Mouse (Mus musculus): ENCODE data around the gene Triml1. TPM values are rescaled to one million over a fixed set of nuclear protein-coding genes. Genes with fewer than 3 reads are reported as not detected.

Triml1 gene
- total RNA-seq (2021), result not detected
- long read RNA-seq, experiment 1, result 0 reads
- long read RNA-seq, experiment 2, result 0 reads

GRCm38 (mm10) chr8:43141386-43141785 lies at the start of gene Triml1:
Gene Triml1 (minus strand): TSS chr8:43141486.
- DNase-seq (ENCODE audit: low spot score), result no peak

GRCm38 (mm10) chr8:43182281-43182680 lies 41.0 kb upstream of the Triml1 start:
- no peak for DNase-seq (ENCODE audit: low spot score)

DNA sequence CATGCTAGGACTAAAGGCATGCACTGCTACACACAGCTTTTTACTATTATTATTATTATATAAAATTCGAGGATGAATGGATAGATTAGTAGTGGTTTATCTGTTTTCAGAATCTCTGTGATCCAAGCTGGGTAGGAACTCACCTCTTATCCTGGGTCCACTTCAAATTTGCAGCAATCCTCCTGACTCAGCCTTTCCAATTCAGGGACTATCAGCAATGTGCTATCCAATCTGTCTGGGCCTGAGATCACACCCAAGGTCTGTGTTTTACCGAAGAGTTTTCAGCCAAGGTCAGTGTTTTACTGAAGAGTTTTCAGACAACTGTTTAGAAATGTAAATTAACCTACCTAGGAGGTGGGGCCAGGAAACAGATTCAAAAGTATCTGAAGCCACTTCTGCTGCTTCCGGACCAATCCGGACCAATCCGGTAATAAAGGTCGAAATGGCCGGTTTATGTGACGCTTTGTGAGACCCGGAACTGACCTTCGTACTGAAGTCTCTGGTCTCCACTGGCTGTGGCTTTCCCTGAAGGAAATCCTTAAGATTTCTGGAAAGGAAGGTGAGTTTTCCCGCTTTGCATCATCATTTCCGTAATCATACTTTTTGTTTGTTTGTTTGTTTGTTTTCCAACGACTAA lies 38.9 kb upstream of the Triml1 start, which contains the start of gene Triml2:
Triml2 (plus strand) TSS at position 488 of the 637 bp plus-strand sequence.
- no peak for DNase-seq (ENCODE audit: low spot score)

GRCm38 (mm10) chr8:43179189-43179588 lies 37.9 kb upstream of the Triml1 start:
- no peak for DNase-seq (ENCODE audit: low spot score)

- no peak for DNase-seq (ENCODE audit: low spot score)
These were observed 37.0 kb upstream of the Triml1 start for GRCm38 (mm10) chr8:43178263-43178662.

DNA sequence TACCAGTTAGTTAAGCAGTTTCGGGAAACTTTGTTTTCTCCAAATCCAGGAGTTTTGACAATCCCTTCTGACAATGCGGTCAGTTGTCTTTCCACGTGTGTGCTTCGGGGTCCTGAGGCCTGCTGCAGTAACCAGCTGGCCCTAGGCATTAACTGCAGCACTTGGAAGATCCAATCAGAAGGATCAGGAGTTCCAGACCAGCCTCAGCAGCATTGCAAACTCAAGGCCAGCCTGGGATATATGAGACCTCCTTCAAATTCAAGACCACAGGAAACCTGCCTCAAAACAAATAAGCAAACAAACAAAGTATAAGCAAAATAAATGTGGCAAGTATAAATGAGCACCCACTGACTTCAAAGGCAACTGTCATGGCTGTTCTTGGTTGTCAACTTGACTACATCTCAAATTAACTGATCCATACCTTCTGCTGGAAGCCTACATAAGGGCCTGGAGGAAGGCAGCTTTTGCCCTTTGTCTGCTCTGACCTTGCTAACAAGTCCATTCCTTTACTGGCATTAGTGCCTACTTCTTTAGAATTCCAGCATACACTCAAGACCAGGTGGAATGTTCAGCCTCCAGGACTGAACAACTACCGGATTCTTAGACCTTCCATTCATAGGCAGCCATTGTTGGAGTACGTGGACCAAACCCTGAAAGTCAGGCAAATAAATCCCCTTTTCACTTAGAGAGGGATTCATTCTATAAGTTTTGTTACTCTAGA lies 35.6 kb upstream of the Triml1 start:
- no peak for DNase-seq (ENCODE audit: low spot score)

DNA sequence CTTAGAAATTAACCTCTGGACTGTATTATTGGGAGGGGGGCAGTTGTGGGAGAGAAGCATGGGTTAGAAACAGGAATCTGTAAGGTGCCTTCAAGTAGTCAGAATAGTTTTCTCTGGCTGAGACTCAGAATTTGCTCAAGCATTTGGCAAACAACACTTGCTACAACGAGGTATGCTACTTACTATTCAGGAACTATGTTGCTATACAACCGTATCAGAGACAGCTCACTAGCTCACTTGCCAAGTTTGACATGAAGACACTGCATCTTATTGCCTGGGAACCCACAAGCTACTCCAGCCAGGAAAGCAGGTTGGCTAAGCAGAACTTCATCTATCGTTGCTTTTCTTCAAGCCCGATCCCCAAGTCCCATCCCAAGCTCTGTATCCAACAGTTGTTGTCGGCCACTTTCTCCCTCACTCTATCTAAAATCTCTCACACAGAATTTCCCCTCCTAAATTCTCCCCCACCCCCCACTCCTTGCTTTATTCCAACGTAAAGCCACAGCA lies 28.0 kb upstream of the Triml1 start:
- DNase-seq (ENCODE audit: low spot score), result no peak

DNA sequence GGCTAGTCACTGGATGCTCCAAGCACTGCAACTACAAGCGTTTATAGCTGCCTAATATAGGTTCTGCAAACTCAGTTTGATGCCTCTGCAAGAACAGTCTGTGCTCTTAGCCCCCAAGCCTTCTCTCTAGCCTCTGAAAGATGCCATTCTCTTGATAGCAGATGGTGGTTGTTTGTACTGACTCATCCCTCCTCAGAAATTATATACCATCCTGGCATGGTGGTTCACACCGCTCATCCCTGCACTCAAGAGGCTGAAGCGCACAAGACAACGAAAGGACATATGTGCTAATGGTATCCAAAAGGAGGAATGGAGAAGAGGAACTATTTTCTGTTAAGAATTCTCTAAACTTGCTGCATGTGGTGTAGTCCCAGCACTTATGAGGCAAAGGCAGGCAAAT lies 26.8 kb upstream of the Triml1 start:
- DNase-seq (ENCODE audit: low spot score), result no peak

DNA sequence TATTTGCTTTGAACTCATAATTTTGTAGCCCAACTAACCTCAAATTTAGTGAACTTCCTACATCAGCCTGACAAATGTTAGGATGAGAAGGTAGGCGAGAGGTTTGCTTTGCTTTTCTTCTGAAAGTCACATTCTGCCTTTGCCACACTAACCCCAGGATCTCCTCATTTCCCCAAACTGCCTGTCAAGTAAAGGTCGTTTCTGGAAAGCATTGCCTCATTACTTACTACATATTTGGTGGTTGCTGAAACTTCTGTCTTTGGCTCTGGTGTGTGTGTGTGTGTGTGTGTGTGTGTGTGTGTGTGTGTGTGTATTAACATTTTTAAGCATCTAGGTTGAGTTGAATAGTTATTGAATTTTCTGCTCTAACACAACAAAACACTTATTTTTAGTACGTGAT lies 23.2 kb upstream of the Triml1 start:
- no peak for DNase-seq (ENCODE audit: low spot score)

DNA sequence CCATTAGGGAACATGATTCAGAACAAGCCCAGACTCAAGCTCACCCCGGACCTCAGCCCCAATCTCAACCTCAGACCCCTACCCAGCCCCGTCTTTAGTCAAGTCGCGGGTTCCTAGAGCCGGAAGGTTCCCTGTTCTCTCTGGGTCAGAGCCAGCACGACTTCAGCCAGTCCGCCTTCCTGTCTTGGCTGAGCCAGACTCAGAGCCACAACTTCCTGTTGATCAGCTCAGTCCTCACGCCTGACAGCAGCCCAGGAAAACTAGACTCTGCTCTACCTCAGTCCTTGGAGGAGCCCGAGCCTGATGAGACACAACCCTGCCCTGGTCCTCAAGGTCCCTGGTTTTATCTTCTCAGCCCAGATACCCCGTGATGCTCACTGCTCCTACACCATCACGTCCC lies 22.0 kb upstream of the Triml1 start:
- no peak for DNase-seq (ENCODE audit: low spot score)

DNA sequence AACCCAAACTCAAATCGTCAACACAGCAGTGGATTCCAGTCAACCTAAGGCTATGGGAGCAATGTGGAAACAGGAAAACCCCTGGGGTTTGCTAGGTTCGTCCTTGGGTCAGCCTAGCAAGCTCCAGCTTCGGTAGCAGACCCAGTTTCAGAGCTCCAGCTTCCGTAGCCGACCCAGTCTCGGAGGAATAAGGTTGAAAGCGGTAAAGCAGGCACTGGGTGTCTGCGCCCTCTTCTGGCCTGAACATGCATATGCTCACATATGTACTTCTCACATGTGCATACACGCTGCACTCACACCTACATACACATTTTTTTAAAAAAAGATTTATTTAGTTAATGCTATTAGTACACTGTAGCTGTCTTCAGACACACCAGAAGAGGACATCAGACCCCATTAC lies 8.0 kb upstream of the Triml1 start:
- DNase-seq (ENCODE audit: low spot score), result no peak

- DNase-seq (ENCODE audit: low spot score), result no peak
These were observed 30.0 kb downstream of the Triml1 start for GRCm38 (mm10) chr8:43111205-43111827.

Other genes with a start within 250 kb of the Triml1 start
- not detected for gene Triml2, start 39.1 kb upstream of the Triml1 start, total RNA-seq (2021)
- not detected for gene Zfp42, start 165.5 kb upstream of the Triml1 start, total RNA-seq (2021)